Comparison of ENCODE assay signal across 24 mouse cellular contexts in the genomic region with DNA sequence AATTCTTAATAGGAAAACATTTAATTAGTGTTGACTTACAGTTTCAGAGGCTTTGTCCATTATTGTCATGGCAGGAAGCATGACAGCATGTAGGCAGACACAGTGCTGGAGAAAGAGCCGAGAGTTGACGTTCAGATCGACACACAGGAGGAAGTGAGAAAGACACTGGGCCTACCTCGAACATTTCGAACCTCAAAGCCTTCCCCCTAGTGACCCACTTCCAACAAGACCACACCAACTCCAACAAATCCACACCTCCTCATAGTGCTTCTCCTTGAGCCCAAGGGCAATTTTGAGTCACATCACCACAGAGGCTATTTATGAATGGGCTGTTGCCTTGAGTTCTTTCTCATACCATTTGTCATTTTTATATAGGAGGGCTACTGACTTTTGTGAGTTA. TPM values are rescaled to one million over a fixed set of nuclear protein-coding genes. Genes with fewer than 3 reads are reported as not detected.
"Had no signal": no experiment of that assay in that cellular context is flagged by ENCODE, and none has a peak within 500 bp of the region (broad histone marks: within the 10 kb centered on the region; RNA-seq: fewer than 3 reads in every experiment).

No protein-coding gene starts in this region.

- H3K4me1 ChIP-seq: lung, embryonic 15.5 days; megakaryocyte, embryonic 14.5 days; midbrain, embryonic 13.5 days; midbrain, embryonic 15.5 days; neural tube, embryonic 12.5 days; stomach, embryonic 15.5 days had no signal

- DNase-seq: liver, postnatal 0 days; lung, adult 2 months; lung, postnatal 14 days; lung, postnatal 36 days; right cerebral cortex, postnatal 14 days; right cerebral cortex, postnatal 4 days; spleen, adult 18-20 months; thymus, adult 2 months; thymus, postnatal 36 days had no signal

- H3K27me3 ChIP-seq: lung, embryonic 15.5 days; midbrain, embryonic 13.5 days; midbrain, embryonic 15.5 days; neural tube, embryonic 12.5 days; stomach, embryonic 15.5 days had no signal

- H3K27ac ChIP-seq: lung, embryonic 15.5 days; macrophage; midbrain, embryonic 13.5 days; midbrain, embryonic 15.5 days; neural tube, embryonic 12.5 days; stomach, embryonic 15.5 days; stomach, postnatal 0 days had no signal

- H3K9ac ChIP-seq: liver, postnatal 0 days; lung, embryonic 15.5 days; midbrain, embryonic 13.5 days; midbrain, embryonic 15.5 days; neural tube, embryonic 12.5 days; stomach, embryonic 15.5 days had no signal

- H3K36me3 ChIP-seq: lung, embryonic 15.5 days; midbrain, embryonic 13.5 days; midbrain, embryonic 15.5 days; neural tube, embryonic 12.5 days; stomach, embryonic 15.5 days had no signal

- H3K4me3 ChIP-seq: lung, embryonic 15.5 days; megakaryocyte, embryonic 14.5 days; midbrain, embryonic 13.5 days; midbrain, embryonic 15.5 days; neural tube, embryonic 12.5 days; stomach, embryonic 15.5 days had no signal

- H3K9me3 ChIP-seq: lung, embryonic 15.5 days; megakaryocyte, embryonic 14.5 days; midbrain, embryonic 13.5 days; midbrain, embryonic 15.5 days; neural tube, embryonic 12.5 days; stomach, embryonic 15.5 days had no signal

- H3K4me2 ChIP-seq: lung, embryonic 15.5 days; midbrain, embryonic 11.5 days; midbrain, embryonic 13.5 days; midbrain, embryonic 15.5 days; neural tube, embryonic 12.5 days; stomach, embryonic 15.5 days had no signal

RNA-seq across cellular contexts. Expression of a gene that starts 22.5 kb away (rescaled TPM):
- total RNA-seq: megakaryocyte progenitor cell, adult 5-6 weeks; midbrain, postnatal 0 days; monocyte, adult 5-6 weeks; neutrophil, adult 5-6 weeks had no signal
- polyA plus RNA-seq: liver, postnatal 0 days; macrophage; midbrain, embryonic 11.5 days; midbrain, embryonic 13.5 days; midbrain, embryonic 15.5 days; neural tube, embryonic 14.5 days; testis, adult 2 months had no signal

RNA-seq across cellular contexts. Expression of a gene that starts 22.7 kb away (rescaled TPM):
- polyA plus RNA-seq: macrophage had no signal
